Mouse (Mus musculus) kidney, adult 9 months (tissue): Measurements from ENCODE around the gene Ankrd34b.

Experiments used
- DNase-seq: peaks from one replicate; pipeline ENCODE4 v3.0.0; 2022

The Ankrd34b gene

DNA sequence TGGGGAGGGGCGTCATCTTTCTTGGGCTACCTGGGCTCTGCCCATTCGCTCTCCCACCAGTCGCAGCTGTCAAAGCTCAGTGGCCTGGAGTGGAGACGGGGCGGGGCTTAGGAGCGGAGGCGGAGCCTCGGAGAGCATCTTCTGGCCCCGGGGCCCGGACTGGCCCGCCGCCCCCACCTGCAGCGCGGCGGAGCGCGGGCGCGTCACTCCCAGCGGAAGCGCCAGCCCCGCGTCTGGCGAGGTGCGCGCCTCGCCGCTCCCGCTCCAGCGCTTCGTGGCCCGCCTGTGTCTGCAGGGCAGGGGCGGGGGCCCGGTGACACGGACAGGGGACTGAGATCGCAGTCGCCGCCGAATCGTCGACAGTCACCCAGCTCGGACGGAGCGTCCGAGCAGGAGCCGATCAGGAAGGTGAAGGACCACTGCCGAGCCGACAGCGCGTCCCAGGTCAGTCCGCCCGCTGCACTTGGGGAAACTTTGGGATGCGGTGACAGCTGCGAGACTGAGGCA lies at the start of gene Ankrd34b:
Gene Ankrd34b (plus strand): TSS at position 139 of the 507 bp plus-strand sequence.
- peak; percentile 22 for DNase-seq

- no peak for DNase-seq
These were observed 38.3 kb upstream of the Ankrd34b start for GRCm38 (mm10) chr13:92387367-92387766.

DNA sequence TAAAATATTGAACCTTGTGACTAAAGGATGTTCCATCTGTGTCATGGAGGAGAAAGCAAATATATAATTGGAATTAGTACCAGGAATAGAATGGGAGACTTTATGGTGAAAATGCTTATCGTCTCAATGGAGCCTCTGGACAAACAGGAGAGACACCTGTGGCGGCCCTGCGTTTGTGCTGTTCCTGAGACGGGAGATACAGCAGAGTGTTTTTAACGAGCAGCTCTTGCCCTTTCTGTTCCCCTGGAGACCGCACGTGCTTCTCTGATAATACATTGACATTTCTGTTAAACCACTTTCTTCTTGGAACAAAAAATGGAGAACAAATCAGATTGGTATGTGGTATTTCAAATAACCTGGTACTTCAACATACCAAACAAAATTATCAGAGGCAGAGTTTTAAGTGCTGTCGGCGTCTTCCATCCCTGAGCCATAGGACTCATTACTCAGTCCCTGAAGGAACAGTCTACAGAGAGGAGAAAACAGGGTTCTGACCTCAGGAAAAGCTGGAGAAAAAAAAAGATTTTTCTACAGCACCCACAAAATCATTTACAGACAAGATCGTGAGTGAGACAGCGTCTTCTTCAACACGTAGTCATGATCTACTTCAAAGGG lies 32.5 kb upstream of the Ankrd34b start:
- DNase-seq: peak; percentile 17

- no peak for DNase-seq
These were observed 27.0 kb upstream of the Ankrd34b start for GRCm38 (mm10) chr13:92398491-92399384.

- peak; percentile 37 for DNase-seq
These were observed 23.6 kb upstream of the Ankrd34b start for GRCm38 (mm10) chr13:92402063-92402462.

DNA sequence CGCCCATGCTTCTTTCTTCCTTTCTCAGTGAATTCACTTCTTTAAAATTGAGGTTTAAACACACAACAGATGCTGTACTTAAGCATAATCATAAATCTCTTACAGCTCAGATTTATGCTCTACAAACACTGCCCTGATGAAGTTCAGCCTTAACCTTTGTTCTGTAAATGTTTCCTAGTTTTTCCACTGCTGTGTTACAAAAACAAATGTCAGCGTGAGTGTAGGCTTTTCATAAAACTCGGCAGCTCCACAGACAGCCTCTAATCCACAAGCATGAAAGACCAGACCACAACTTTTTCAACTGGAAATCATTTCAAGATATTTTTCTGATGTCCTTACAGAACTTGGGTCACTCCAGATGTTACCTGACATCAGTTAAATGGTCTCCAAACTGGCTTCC lies 22.2 kb upstream of the Ankrd34b start:
- DNase-seq: no peak

GRCm38 (mm10) chr13:92410486-92410885 lies 15.2 kb upstream of the Ankrd34b start:
- no peak for DNase-seq

- no peak for DNase-seq
These were observed 6.1 kb upstream of the Ankrd34b start for GRCm38 (mm10) chr13:92419630-92420029.

DNA sequence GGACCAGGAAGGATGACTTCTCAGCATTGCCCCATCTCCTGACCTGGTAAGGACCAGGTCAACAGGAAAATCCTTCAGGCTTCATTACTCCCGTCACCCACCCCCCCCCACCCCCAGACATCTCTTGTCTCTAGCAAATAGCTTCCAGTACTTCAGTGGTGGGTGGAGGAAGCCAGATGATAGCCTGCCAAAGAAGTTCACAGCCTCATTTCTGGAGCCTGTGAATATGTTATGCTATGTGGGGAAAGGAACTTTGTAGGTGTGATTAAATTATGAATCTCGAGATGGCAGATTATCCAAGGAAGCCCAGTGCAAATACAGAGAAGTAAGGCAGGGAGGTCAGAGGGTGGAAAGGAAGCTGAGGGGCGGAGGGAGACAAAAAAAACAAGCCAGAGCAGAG lies 2.0 kb upstream of the Ankrd34b start:
- no peak for DNase-seq

- peak; percentile 7 for DNase-seq
These were observed 777 bp downstream of the Ankrd34b start for GRCm38 (mm10) chr13:92426294-92427051.

GRCm38 (mm10) chr13:92427351-92427855 lies 1.7 kb downstream of the Ankrd34b start:
- DNase-seq: no peak

DNA sequence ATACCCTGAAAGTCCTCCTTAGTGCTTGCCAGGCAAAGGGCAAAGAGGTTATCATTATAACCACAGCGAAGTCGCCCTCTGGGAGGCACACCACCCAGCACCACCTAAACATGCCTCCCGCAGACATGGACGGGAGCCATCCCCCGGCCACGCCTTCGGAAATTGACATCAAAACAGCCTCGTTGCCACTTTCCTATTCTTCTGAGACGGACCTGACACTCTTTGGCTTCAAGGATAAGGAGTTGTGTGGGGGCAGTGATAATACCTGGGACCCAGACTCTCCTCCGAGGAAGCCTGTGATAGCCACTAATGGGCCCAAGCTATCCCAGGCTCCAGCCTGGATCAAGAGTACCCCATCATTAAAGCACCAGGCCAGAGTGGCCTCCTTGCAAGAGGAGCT lies 13.0 kb downstream of the Ankrd34b start:
- DNase-seq: no peak

DNA sequence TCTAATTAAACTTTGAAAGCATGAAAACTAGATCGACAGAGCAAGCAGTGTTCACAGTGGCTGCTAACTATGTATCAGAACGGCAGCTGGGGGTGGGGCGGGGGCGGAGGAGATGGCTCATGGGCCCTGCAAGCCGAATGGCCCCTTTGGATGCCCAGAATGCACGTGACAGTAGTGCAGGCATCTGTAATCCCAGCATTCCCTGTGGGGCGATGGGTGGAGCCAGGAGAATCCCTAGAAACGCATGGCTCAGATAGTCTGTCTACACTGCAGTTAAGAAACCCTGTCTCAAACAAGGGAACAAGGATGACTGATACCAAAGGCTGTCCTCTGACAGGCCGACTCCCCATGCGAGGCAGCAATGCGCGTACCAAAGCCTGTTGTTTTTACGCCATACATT lies 14.6 kb downstream of the Ankrd34b start:
- no peak for DNase-seq

DNA sequence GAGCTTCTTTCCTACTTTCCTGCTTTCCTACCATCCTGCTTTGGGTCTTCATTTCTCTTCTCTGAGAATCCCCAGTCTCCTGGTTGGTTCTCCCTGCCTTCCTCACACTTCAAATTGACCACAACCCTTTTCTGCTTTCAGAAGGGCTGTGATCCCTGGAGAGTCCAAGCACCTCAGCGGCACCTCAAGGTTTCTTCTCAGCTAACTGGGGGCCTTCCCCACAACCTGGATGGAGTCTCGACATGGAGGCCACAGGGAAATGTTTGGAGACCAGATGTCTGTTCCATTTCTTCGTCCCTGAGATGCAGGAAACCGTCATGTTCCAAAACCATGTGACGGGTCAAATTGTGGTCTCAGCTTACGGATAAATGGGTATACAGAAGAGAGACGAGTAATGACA lies 21.2 kb downstream of the Ankrd34b start:
- no peak for DNase-seq

- peak; percentile 38 for DNase-seq
These were observed 39.0 kb downstream of the Ankrd34b start for GRCm38 (mm10) chr13:92464698-92465097.

- DNase-seq: no peak
These were observed 42.2 kb downstream of the Ankrd34b start for GRCm38 (mm10) chr13:92467891-92468290.

GRCm38 (mm10) chr13:92469381-92469780 lies 43.7 kb downstream of the Ankrd34b start:
- peak; percentile 76 for DNase-seq

GRCm38 (mm10) chr13:92470151-92470550 lies 44.5 kb downstream of the Ankrd34b start:
- peak; percentile 38 for DNase-seq

GRCm38 (mm10) chr13:92483348-92483747 lies 57.7 kb downstream of the Ankrd34b start:
- DNase-seq: peak; percentile 75

- DNase-seq: peak; percentile 97
These were observed 58.3 kb downstream of the Ankrd34b start, which contains the start of gene Fam151b for GRCm38 (mm10) chr13:92483852-92484463. Gene Fam151b (minus strand): TSS chr13:92484015.

GRCm38 (mm10) chr13:92490817-92491216 lies 65.1 kb downstream of the Ankrd34b start:
- no peak for DNase-seq
